Mouse (Mus musculus): ENCODE results near the gene Rpl24.

DNA sequence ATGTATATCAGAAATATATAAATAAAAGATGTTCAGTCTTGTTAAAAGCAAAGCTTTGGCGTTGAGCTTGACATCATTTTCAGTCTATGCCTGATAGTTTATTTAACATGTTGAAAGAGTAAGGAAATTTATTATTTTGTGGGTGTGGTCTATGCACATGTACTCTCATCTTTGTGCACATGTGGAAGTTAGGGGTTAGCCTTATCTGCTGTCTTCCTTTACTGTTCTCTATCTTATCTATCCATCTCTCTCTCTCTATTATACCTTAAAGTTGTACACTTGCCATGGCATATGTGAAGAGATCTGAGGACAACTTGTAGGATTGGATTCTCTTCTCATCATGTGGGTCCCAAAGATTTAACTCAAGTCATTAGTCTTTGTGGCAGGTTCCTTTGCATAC lies 42.8 kb downstream of the Rpl24 start:
- no peak for TF ChIP-seq CTCF (IDR thresholded peaks at IDR 0.05; ENCODE audit: insufficient read depth, low read depth, low read length)
- no peak for TF ChIP-seq POLR2A (IDR thresholded peaks at IDR 0.05; ENCODE audit: insufficient read depth, low read depth, low read length)
